Mouse (Mus musculus): ENCODE results near the gene Clock. TPM values are rescaled to one million over a fixed set of nuclear protein-coding genes. Genes with fewer than 3 reads are reported as not detected.

Clock gene
- polyA plus RNA-seq, 1 experiment from 2014 or later = 16.8 TPM

DNA sequence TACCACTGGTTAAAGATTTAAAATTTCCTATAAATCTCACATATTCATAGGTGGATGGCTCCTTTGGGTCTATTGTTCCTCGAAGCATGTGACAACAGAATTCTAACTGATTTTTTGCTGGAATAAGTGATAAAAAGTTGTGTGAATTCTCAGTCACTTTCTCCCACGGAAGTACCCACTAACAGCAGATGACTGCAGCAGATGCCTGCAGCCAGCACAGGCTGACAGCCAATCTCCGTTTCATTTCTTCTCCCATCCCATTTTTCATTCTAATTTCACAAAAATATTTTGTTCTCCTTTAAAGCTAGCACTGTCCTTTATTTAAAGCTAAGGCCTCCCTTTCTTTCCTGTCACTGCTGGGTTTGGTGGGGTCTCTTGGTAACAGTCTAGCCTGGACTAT is 59.2 kb downstream of the Clock start:
- Histone ChIP-seq H3K27ac (no peak overlapping the region), H3K4me1 (no peaks in the 10 kb centered on the region), H3K4me2 (no peak overlapping the region), H3K9me3 (no peaks in the 10 kb centered on the region), H3K36me3 (replicated peaks) (peaks cover 5% of the 10 kb centered on the region), H3K9ac (no peak overlapping the region), H3K4me3 (no peak overlapping the region), H3K27me3 (replicated peaks) (no peaks in the 10 kb centered on the region)
- ATAC-seq (replicated peaks) = no peak
- 94% methylated on average over 3 of the region's 3 CpGs for WGBS

DNA sequence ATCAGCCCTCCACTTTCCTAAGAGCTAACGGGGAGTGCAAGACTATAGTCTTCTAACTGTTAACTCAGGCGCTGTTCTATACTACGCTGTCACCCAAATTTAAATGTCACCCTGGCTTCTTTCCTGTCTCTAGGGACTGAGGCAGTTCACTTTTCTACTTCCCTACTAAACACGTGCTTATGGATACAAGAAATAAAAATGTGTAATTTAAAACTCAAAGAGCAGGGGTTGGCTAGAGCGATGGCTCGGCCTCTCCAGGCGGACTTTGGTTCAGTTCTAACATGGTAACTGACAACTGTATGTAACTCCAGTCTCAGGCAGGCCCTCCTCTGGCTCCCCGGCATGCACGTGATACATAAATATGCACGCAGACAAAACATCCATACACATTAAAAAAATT is 60.2 kb downstream of the Clock start:
- no peaks in the 10 kb centered on the region for H3K9me3 ChIP-seq
- no peak overlapping the region for H3K27ac ChIP-seq
- ATAC-seq (replicated peaks) = no peak
- 95% methylated on average over 10 of the region's 10 CpGs for WGBS
- no peak overlapping the region for H3K9ac ChIP-seq
- no peaks in the 10 kb centered on the region for H3K27me3 ChIP-seq (replicated peaks)
- H3K4me2 ChIP-seq = no peak overlapping the region
- no peaks in the 10 kb centered on the region for H3K4me1 ChIP-seq
- no peak overlapping the region for H3K4me3 ChIP-seq
- H3K36me3 ChIP-seq (replicated peaks) = peaks cover 11% of the 10 kb centered on the region

DNA sequence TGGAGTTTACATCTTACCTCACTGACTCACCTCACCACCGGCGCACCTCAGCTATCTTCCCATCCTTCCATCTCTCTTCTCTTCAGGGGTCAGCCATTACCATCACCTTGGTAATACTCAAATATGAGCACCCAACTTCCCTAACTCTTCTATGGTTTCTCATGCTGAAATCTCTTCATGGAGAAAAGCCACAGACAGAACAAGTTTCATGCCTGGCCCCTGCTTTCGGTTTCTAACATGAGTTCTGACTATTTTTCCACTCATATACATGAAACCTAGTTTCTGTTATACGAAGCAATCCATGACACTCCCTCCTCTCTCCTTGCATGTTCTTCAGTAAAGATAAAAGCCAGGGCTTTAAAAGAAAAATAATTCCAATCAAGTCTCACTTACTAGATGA is 60.7 kb downstream of the Clock start:
- Histone ChIP-seq H3K27me3 (replicated peaks) (no peaks in the 10 kb centered on the region), H3K4me2 (no peak overlapping the region), H3K27ac (no peak overlapping the region), H3K9ac (no peak overlapping the region), H3K36me3 (replicated peaks) (peaks cover 11% of the 10 kb centered on the region), H3K4me3 (no peak overlapping the region), H3K4me1 (no peaks in the 10 kb centered on the region), H3K9me3 (no peaks in the 10 kb centered on the region)
- WGBS = 96% methylated on average over 4 of the region's 4 CpGs
- ATAC-seq (replicated peaks) = no peak

DNA sequence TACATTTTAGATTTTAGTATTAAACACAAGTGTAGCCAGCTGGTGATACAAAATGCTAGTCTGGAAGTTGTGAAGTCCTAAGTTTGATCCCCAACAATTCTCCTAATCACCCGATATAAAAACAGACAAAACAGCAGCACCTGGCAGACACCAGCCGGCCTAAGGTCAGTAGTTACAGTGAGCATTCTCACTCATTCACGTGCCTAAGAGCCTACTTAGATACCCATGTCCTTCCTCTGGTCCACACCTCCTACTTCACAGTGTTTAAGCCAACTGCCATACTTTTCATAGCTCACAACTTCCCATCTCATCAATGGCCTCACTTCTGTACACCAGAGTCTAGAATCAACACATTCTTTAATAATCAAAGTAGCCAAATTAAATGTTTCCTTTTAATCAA is 61.3 kb downstream of the Clock start:
- H3K4me1 ChIP-seq = no peaks in the 10 kb centered on the region
- H3K27ac ChIP-seq = no peak overlapping the region
- no peak overlapping the region for H3K4me2 ChIP-seq
- ATAC-seq (replicated peaks) = no peak
- no peaks in the 10 kb centered on the region for H3K27me3 ChIP-seq (replicated peaks)
- H3K4me3 ChIP-seq = no peak overlapping the region
- 80% methylated on average over 3 of the region's 3 CpGs for WGBS
- no peaks in the 10 kb centered on the region for H3K9me3 ChIP-seq
- H3K36me3 ChIP-seq (replicated peaks) = peaks cover 11% of the 10 kb centered on the region
- H3K9ac ChIP-seq = no peak overlapping the region

DNA sequence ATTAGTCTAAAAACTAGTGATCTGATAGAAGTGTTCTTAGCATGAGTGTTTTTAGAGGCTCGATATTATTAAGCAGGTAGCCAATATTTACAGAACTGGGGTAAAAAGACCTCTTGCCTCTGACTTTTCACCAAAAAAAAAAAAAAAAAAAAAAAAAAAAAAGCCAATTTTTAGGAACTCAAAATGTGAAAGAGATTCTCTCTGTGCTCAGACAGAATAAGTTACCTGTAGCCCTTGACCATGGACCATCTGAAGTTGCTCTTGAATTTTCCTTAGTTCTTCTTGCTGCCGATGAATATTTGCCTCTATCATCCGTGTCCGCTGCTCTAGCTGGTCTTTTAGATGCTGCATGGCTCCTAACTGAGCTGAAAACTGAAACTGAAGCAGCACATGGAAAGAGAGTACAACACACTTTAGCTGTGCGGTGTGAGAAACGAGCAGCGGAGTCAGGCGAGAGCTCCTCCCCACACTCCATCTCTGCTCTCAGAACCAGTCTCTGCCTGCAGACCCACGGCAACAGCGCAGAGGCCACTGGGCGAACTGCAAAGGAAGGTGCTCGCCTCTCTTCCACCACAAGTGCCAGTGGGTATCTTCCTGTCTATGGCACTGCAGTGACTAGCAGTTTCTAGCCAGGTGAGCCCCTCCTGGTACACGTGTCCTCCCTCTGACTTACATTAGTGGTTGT is 73.3 kb downstream of the Clock start:
- Histone ChIP-seq H3K4me1 (no peaks in the 10 kb centered on the region), H3K36me3 (replicated peaks) (peaks cover 30% of the 10 kb centered on the region), H3K9ac (no peak overlapping the region), H3K27me3 (replicated peaks) (no peaks in the 10 kb centered on the region), H3K27ac (no peak overlapping the region), H3K9me3 (no peaks in the 10 kb centered on the region), H3K4me2 (no peak overlapping the region), H3K4me3 (no peak overlapping the region)
- ATAC-seq (replicated peaks) = no peak
- 91% methylated on average over 13 of the region's 13 CpGs for WGBS

DNA sequence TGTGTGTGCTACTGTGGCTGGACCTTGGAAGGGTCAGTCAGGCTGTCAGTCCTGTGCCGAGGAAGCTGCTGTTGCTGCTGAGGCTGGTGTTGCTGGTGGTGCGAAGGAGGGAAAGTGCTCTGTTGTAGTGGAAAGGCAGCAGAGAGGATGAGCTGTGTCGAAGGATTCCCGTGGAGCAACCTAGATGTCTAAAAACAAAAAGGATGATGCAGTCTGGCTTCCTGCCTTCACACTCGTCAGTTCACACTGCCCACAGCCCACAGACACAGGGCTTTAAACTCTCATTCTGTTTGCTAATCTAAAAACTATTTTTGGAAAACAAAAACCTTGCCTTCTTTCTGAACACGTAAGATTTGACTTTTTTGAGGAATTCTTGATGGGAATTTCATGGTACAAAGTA is 87.9 kb downstream of the Clock start:
- H3K4me3 ChIP-seq = no peak overlapping the region
- H3K27ac ChIP-seq = no peak overlapping the region
- no peaks in the 10 kb centered on the region for H3K4me1 ChIP-seq
- H3K4me2 ChIP-seq = no peak overlapping the region
- H3K9me3 ChIP-seq = no peaks in the 10 kb centered on the region
- peaks cover 6% of the 10 kb centered on the region; the same call in 1 of the 2 replicates for H3K36me3 ChIP-seq (replicated peaks)
- H3K9ac ChIP-seq = no peak overlapping the region
- no peaks in the 10 kb centered on the region for H3K27me3 ChIP-seq (replicated peaks)
- whole genome bisulfite sequencing = 84% methylated on average over 6 of the region's 6 CpGs
- ATAC-seq (replicated peaks) = no peak

DNA sequence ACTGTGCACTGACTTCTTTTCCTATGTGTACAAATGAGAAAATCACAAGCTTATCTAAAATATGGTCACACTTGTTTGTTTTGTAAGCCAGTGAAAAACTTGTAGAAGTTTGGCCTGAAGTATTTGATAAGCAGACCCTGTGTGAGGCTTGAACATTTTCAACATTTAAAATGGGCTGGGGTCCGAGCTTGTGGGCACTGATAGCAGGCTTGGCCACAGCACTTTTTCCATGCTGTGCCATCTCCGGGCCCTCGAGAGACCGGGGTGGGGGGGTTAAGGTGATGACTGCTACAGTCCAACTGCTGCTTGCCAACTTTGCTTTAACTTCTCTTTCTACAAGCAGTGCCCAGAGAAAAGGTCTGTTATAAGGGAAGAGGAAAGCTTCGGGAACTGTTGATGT is 96.5 kb downstream of the Clock start:
- Histone ChIP-seq H3K27me3 (replicated peaks) (no peaks in the 10 kb centered on the region), H3K9ac (no peak overlapping the region), H3K36me3 (replicated peaks) (peaks cover 12% of the 10 kb centered on the region; the same call in 1 of the 2 replicates), H3K4me3 (no peak overlapping the region), H3K4me2 (no peak overlapping the region), H3K4me1 (no peaks in the 10 kb centered on the region), H3K9me3 (no peaks in the 10 kb centered on the region), H3K27ac (no peak overlapping the region)
- 93% methylated on average over 5 of the region's 5 CpGs for WGBS
- no peak for ATAC-seq (replicated peaks)

DNA sequence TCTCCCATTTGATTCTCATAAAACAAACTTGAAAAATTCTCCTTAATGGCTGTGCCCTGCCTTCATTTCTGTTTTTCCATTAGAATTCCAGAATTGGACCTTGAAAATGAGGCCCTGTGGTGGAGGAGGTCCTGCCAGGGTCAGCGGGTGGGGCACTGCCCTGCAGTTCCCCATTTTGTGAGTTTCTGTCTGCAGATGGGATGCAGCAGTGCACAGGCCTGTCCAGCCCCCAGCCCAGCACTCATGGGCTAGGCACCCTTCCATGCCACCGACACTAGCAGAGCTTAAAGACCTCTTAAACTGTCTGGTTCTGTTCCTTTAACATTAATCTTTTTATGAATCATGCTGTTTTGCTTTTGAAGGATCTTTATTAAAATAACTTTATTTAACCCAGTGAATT is 98.7 kb downstream of the Clock start:
- H3K4me2 ChIP-seq = no peak overlapping the region
- no peak overlapping the region for H3K9ac ChIP-seq
- no peaks in the 10 kb centered on the region for H3K9me3 ChIP-seq
- 98% methylated on average over 2 of the region's 2 CpGs for WGBS
- H3K27me3 ChIP-seq (replicated peaks) = no peaks in the 10 kb centered on the region
- no peaks in the 10 kb centered on the region for H3K4me1 ChIP-seq
- H3K27ac ChIP-seq = no peak overlapping the region
- no peak for ATAC-seq (replicated peaks)
- peaks cover 16% of the 10 kb centered on the region; the same call in 1 of the 2 replicates for H3K36me3 ChIP-seq (replicated peaks)
- H3K4me3 ChIP-seq = no peak overlapping the region

DNA sequence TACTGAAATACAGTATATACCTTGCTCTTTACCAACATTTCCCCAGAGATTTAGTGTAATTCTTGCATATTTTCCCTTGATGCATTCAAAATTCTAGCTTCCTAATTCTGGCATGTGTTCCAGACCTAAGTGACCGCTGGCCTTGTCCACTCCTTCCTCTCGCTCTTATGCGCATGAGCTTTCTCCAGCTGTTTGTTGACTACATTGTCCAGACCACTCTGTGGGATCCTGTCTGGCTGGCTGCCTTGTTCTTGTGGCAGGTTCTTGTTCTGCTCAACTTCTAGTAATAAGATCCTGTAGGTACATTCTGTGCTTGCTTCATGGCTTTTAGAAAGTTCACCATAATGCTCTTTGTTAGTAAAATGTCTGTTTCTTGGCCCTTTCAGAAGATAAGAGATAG is 101.4 kb downstream of the Clock start:
- no peak overlapping the region for H3K4me3 ChIP-seq
- no peaks in the 10 kb centered on the region for H3K9me3 ChIP-seq
- no peaks in the 10 kb centered on the region for H3K4me1 ChIP-seq
- peaks cover 14% of the 10 kb centered on the region; the same call in 1 of the 2 replicates for H3K36me3 ChIP-seq (replicated peaks)
- no peak for ATAC-seq (replicated peaks)
- H3K27me3 ChIP-seq (replicated peaks) = no peaks in the 10 kb centered on the region
- H3K27ac ChIP-seq = no peak overlapping the region
- H3K4me2 ChIP-seq = no peak overlapping the region
- WGBS = 95% methylated on average over 3 of the region's 3 CpGs
- no peak overlapping the region for H3K9ac ChIP-seq

DNA sequence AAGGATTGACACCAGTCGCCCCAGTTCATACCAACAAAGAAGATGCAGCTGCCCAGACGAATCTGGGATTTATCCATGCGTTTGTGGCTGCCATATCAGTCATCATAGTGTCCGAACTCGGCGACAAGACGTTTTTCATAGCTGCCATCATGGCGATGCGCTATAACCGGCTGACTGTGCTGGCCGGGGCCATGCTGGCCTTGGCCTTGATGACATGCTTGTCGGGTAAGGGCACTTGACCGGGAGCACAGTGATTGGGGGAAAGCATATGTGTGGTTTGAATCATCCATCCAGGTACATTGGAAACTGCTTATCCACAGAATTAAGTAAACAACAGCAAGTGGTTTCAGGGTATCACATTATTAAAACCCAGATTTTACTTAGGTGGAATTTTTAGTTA is 105.2 kb downstream of the Clock start:
- 95% methylated on average over 13 of the region's 13 CpGs for WGBS
- no peak overlapping the region for H3K4me2 ChIP-seq
- H3K9me3 ChIP-seq = no peaks in the 10 kb centered on the region
- no peak overlapping the region for H3K9ac ChIP-seq
- no peak overlapping the region for H3K4me3 ChIP-seq
- peaks cover 9% of the 10 kb centered on the region; the same call in 1 of the 2 replicates for H3K36me3 ChIP-seq (replicated peaks)
- no peak overlapping the region for H3K27ac ChIP-seq
- no peaks in the 10 kb centered on the region for H3K4me1 ChIP-seq
- no peaks in the 10 kb centered on the region for H3K27me3 ChIP-seq (replicated peaks)
- no peak for ATAC-seq (replicated peaks)

DNA sequence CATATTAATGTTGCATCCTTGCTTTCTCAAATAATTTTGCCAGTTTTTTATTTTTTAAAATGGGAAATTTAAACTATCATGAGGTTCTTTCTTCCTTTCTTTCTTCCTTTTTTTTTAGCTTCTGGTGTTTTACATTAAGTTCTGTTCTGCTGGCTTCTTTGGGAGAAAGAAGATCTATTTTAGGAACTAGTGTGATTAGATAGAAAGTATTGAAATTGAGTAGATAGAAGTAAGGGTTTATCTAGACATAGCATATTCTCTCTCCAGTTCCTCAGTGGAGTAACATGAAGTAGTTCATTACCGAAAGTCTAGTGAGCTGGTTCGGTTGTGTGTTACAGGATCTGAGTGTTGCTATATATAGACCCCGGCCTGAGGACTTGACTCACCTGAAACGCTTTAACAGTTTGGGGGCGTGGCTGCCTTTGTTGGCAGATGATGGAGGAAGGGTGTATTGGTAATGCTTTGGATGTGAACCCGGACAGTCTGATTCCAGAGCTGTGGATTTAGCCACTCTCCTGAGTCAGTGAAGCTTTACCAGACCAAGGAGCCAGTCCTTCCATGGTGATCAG is 110.1 kb downstream of the Clock start:
- WGBS = 87% methylated on average over 6 of the region's 6 CpGs
- Histone ChIP-seq H3K36me3 (replicated peaks) (no peaks in the 10 kb centered on the region; the same call in 1 of the 2 replicates), H3K27me3 (replicated peaks) (no peaks in the 10 kb centered on the region), H3K27ac (no peak overlapping the region), H3K9ac (no peak overlapping the region), H3K4me2 (no peak overlapping the region), H3K4me1 (no peaks in the 10 kb centered on the region), H3K9me3 (no peaks in the 10 kb centered on the region), H3K4me3 (no peak overlapping the region)
- ATAC-seq (replicated peaks) = no peak

DNA sequence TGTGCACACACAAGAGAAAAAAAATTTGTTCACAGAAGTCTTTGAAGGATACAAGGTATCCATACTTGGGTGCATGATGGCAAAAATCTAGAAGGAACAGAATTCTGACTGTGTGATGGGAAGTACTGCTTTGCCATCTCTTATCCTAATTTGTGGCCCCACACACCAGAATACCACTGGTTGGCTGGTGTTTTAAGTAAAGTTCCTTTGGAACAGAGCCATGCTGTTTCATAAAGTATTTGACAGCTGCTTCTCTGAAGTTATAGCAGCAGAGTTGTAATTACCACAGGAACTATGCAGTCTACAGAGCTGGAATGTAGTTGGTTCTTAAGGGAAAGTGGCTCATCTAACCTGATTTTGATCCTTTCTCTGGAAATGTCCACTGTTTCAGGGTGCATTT is 111.5 kb downstream of the Clock start:
- no peaks in the 10 kb centered on the region for H3K27me3 ChIP-seq (replicated peaks)
- no peak overlapping the region for H3K9ac ChIP-seq
- H3K4me3 ChIP-seq = no peak overlapping the region
- H3K27ac ChIP-seq = no peak overlapping the region
- no peak for ATAC-seq (replicated peaks)
- no peak overlapping the region for H3K4me2 ChIP-seq
- H3K36me3 ChIP-seq (replicated peaks) = no peaks in the 10 kb centered on the region
- 0 out of 2 replicates have a peak, but pooled peaks cover under 1% of the 10 kb centered on the region for H3K4me1 ChIP-seq
- no peaks in the 10 kb centered on the region for H3K9me3 ChIP-seq

DNA sequence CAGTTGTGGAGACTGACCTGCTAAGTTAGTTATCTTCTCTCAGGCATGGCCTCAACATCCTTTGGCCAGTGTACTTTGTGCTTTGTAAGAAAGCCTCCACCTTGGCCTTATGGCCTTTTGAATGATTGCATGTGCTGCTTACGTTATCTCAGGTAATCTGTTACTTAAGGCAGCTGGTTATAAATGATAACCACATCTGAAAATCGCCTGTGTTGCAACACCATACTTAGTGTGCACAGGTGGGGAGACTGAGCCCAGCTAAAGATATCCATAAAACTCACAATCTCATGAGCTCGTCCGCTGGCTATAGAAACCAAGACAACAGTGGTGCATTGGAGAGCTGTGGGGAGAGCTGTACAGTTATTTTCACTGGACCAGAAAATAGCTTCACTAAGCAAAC is 114.0 kb downstream of the Clock start:
- H3K27ac ChIP-seq = no peak overlapping the region
- peaks cover 8% of the 10 kb centered on the region for H3K4me1 ChIP-seq
- no peak overlapping the region for H3K4me3 ChIP-seq
- no peaks in the 10 kb centered on the region for H3K27me3 ChIP-seq (replicated peaks)
- H3K9ac ChIP-seq = no peak overlapping the region
- WGBS = 94% methylated on average over 4 of the region's 4 CpGs
- H3K36me3 ChIP-seq (replicated peaks) = no peaks in the 10 kb centered on the region
- no peaks in the 10 kb centered on the region for H3K9me3 ChIP-seq
- no peak overlapping the region for H3K4me2 ChIP-seq
- no peak for ATAC-seq (replicated peaks)
